Mouse (Mus musculus): Measurements from ENCODE around the gene Orm3. TPM values are rescaled to one million over a fixed set of nuclear protein-coding genes. Genes with fewer than 3 reads are reported as not detected.
A peak's percentile ranks its signal among the peaks of the same experiment; 100 is the strongest.

The Orm3 gene
- total RNA-seq, 2 experiments from 2014 or later: not detected

GRCm38 (mm10) chr4:63368577-63368976 lies 12.6 kb downstream of the Orm3 start:
- peak; percentile 72 to 95 for DNase-seq (ENCODE audit: low spot score in 2 of 2)

- DNase-seq (ENCODE audit: low spot score in 2 of 2): no peak
Measured at GRCm38 (mm10) chr4:63370897-63371296, 14.9 kb downstream of the Orm3 start.

- peak in 1 of 2 experiments; percentile 23 for DNase-seq (ENCODE audit: low spot score in 2 of 2)
Measured at GRCm38 (mm10) chr4:63371890-63372289, 15.9 kb downstream of the Orm3 start.

- DNase-seq (ENCODE audit: low spot score in 2 of 2): no peak
Measured at GRCm38 (mm10) chr4:63373404-63373803, 17.4 kb downstream of the Orm3 start.

- no peak for DNase-seq (ENCODE audit: low spot score in 2 of 2)
Measured at GRCm38 (mm10) chr4:63374331-63374730, 18.4 kb downstream of the Orm3 start.

GRCm38 (mm10) chr4:63375367-63375766 lies 19.4 kb downstream of the Orm3 start:
- no peak for DNase-seq (ENCODE audit: low spot score in 2 of 2)

- no peak for DNase-seq (ENCODE audit: low spot score in 2 of 2)
Measured at GRCm38 (mm10) chr4:63377483-63377882, 21.5 kb downstream of the Orm3 start.

GRCm38 (mm10) chr4:63382676-63383369 lies 26.9 kb downstream of the Orm3 start:
- DNase-seq (ENCODE audit: low spot score in 2 of 2): no peak

- DNase-seq (ENCODE audit: low spot score in 2 of 2): no peak
Measured at GRCm38 (mm10) chr4:63383474-63383873, 27.5 kb downstream of the Orm3 start.

GRCm38 (mm10) chr4:63384262-63384661 lies 28.3 kb downstream of the Orm3 start:
- no peak for DNase-seq (ENCODE audit: low spot score in 2 of 2)

- no peak for DNase-seq (ENCODE audit: low spot score in 2 of 2)
Measured at GRCm38 (mm10) chr4:63385253-63385652, 29.3 kb downstream of the Orm3 start.

- no peak for DNase-seq (ENCODE audit: low spot score in 2 of 2)
Measured at GRCm38 (mm10) chr4:63385784-63386183, 29.8 kb downstream of the Orm3 start.

- DNase-seq (ENCODE audit: low spot score in 2 of 2): no peak
Measured at GRCm38 (mm10) chr4:63388029-63388428, 32.1 kb downstream of the Orm3 start.

- DNase-seq (ENCODE audit: low spot score in 2 of 2): no peak
Measured at GRCm38 (mm10) chr4:63389121-63389886, 33.3 kb downstream of the Orm3 start.

- no peak for DNase-seq (ENCODE audit: low spot score in 2 of 2)
Measured at GRCm38 (mm10) chr4:63389887-63390528, 34.0 kb downstream of the Orm3 start.

- DNase-seq (ENCODE audit: low spot score in 2 of 2): no peak
Measured at GRCm38 (mm10) chr4:63391322-63391721, 35.4 kb downstream of the Orm3 start.

GRCm38 (mm10) chr4:63397981-63398537 lies 42.1 kb downstream of the Orm3 start:
- no peak for DNase-seq (ENCODE audit: low spot score in 2 of 2)

GRCm38 (mm10) chr4:63398854-63399609 lies 43.1 kb downstream of the Orm3 start:
- DNase-seq (ENCODE audit: low spot score in 2 of 2): no peak

- no peak for DNase-seq (ENCODE audit: low spot score in 2 of 2)
Measured at GRCm38 (mm10) chr4:63399691-63400270, 43.8 kb downstream of the Orm3 start.

GRCm38 (mm10) chr4:63400541-63401306 lies 44.8 kb downstream of the Orm3 start:
- no peak for DNase-seq (ENCODE audit: low spot score in 2 of 2)
